Mouse (Mus musculus): ENCODE measurements around the gene Spsb4.

Gene Spsb4

DNA sequence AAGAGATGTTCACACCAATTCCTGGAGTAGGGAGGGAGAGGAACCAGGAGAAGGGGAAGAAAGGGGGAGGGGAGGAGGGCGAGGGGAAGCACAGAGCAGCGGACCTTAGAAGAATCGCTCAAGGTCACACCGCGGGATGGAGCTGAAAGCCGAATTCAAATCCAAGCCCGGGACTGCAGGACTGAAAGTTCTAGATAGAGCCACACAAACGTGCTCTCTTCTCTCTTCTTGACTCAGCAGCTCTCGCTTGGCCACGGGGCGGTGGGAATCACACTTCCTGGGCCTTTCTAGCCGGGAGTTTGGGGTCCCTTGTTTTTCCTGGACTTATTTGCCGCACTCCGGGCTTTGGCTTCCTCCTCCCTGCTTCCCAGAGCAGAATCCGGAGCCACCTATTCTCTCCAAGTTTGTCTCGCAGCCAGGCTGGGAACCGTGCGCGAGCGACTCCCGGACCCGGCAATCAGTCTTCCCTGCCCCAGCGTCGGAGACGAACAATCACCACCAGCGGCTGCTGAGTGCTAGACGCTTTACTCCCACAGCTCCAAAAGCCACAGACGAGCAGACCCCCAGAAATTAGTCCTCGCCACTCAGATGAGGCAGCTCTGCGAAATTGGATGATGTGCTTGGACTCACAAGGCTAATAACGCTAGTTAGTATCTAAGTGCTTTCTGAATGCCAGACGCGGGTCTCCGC lies 1.4 kb downstream of the Spsb4 start:
- no peak for DNase-seq (ENCODE audit: low spot score in 2 of 2)

DNA sequence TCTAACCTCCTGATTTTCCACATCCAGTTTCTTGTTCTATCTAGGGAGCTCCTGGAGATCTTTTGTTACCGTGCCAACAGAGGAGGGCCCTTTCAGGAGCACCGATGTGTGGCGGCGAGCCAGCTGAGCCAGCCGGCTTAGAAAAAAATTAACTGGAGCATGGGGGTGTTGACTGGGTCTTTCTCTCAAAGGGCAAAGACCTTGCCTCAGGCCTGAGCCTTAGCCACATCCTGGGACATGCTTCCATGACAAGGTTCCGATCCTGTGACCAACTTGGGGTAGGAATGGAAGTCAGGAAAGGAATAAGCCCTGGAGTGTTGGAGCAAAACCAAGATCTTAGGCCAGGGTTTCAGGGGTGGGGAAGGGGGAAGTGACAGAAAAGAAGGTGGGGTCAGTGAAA lies 2.9 kb downstream of the Spsb4 start:
- no peak for DNase-seq (ENCODE audit: low spot score in 2 of 2)

- no peak for DNase-seq (ENCODE audit: low spot score in 2 of 2)
Observed at GRCm38 (mm10) chr9:97013698-97014097, 4.9 kb downstream of the Spsb4 start.

- no peak for DNase-seq (ENCODE audit: low spot score in 2 of 2)
Observed at GRCm38 (mm10) chr9:97013153-97013552, 5.5 kb downstream of the Spsb4 start.

- no peak for DNase-seq (ENCODE audit: low spot score in 2 of 2)
Observed at GRCm38 (mm10) chr9:97011454-97012195, 7.0 kb downstream of the Spsb4 start.

DNA sequence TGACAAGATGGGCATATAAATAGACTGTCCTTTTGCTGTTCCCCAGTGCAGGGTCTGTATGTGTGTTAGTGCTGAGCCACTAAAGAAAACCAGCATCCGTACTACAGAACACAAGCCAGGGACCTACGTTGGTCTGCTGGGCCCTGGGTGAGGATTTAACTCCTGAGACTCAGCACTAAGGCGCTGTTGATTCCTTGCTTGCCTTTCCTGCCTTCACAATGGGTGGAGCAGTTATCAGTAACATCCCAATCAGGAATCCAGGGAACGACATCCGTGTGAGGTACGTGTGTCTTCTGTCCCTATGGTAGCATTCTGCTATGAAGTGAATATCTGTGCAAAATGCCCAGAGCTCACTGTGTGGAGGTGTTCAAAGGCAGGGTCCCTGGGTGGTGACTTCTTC lies 8.2 kb downstream of the Spsb4 start:
- DNase-seq (ENCODE audit: low spot score in 2 of 2) = no peak

DNA sequence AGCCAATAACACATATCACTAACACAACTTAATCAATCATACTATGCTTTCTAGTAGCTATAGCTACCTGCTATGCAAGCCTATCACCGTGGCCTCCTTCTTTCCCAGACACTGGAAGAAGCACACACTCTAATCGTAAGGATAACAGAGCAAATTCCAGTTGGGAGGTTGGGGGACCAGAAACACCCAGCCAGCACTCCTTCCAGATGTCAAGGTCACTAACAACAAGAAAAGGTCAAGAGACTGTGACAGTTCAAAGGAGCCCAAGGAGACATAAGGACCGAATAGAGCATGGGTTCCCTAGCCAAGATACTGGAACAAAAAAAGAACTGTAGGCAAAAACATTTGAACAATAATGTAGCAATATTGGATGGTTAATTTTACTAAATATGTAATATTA lies 13.9 kb downstream of the Spsb4 start:
- no peak for DNase-seq (ENCODE audit: low spot score in 2 of 2)

GRCm38 (mm10) chr9:97003173-97003572 lies 15.5 kb downstream of the Spsb4 start:
- DNase-seq (ENCODE audit: low spot score in 2 of 2) = no peak

GRCm38 (mm10) chr9:97002654-97003053 lies 16.0 kb downstream of the Spsb4 start:
- no peak for DNase-seq (ENCODE audit: low spot score in 2 of 2)

DNA sequence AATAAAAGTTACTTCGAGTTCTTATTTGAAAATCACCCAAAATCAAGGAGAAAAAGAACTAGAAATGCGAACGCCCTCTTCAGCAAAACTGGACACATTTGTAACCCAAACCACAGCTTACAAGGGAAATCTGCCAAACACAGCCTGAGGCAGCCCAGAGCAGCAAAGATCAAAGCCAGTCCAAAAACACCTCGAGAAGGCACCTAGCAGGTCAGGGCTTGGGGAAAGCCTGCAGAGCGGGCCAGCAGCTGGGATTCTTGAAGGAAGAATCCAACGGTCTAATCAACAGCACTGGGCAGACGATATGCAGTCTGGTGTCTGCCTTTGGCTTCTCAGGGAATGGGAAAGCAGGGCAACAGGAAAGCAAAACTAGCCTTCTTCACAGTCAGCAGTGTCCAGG lies 16.6 kb downstream of the Spsb4 start:
- DNase-seq (ENCODE audit: low spot score in 2 of 2) = no peak

- no peak for DNase-seq (ENCODE audit: low spot score in 2 of 2)
Observed at GRCm38 (mm10) chr9:97001458-97001857, 17.2 kb downstream of the Spsb4 start.

DNA sequence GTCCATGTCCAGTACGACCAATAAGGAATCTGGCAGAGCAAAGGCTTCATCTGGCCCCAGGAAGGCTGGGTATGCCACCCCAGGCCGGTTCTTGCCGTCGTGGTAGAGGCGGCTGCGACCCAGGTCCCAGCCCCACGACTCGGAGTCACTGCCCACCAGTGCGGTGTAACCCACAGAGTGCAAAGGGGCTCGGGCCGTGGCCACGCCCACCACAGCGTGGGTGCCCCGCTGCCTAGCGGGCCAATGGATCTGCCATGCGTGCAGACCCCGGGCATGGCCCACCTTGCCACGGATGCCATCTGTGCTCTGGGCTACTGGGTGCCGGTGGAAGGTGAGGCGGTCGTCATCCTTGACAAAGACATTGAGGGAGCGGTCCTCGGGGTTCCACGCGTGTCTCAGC lies 22.9 kb downstream of the Spsb4 start:
- DNase-seq (ENCODE audit: low spot score in 2 of 2) = no peak

DNA sequence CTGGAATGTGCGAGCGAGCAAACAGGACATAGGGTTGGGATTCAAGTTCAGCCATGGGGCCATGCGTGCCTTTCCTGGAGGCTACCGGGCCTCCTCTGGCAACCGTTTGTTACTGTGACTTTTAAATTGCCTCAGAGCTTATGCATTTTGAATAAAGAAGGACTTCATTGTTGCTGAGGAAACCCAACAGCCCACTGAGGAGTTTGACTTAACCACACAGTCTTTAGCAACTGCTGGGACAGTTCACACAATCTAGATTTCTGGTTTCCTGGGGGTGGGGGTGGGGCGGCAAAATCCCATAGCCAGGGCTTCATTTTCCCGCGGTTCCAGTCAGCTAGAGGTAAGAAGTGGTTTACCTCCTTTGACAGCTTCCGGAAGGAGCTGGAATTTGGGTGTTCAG lies 23.9 kb downstream of the Spsb4 start:
- no peak for DNase-seq (ENCODE audit: low spot score in 2 of 2)

DNA sequence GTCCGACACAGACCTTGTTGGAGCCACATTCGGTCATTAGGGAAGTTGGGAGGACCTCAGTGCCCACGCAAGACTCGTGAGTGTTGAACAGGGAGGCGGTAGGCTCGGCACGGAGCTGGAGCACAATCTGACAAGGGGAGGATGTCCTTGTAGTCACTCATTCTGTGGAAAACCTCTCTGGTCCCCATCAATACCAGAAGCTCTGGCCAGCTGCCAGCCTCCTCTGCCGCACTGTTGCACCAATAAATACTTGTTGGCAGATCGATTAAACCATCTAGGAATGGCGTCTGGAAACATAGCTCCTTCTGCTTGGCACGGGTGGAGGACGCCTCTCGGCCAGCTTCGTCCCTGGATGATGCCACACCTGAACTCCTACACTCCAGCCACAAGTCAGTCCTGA lies 27.5 kb downstream of the Spsb4 start:
- DNase-seq (ENCODE audit: low spot score in 2 of 2) = no peak

DNA sequence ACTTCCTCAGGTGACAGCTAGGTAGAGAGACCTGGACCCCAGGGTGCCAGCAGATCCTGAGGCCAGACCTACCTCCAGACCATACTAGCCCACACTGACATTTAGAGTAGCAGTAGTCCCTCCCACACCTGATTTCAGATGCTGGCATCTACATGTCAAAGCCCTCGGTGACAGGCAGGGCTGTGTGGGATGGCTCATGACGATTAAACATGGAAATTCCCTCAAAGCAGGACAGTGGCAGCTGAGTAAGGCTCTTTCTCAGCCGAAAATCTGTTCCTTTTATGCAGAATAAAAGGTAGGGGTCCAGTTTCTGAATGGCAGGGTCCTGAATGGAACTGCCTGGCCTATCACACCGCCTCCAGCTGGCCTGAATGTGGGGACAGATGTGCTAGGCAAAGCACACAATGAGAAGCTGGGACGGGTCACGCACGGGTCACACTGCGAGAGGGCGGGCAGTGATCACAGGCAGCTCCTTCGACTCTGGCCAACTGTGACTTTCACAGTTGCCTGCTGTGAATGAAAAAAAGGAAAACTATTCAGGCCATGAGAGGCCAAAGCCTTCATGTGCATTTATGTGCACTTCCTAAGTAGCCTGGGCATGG lies 29.2 kb downstream of the Spsb4 start:
- DNase-seq (ENCODE audit: low spot score in 2 of 2) = no peak

DNA sequence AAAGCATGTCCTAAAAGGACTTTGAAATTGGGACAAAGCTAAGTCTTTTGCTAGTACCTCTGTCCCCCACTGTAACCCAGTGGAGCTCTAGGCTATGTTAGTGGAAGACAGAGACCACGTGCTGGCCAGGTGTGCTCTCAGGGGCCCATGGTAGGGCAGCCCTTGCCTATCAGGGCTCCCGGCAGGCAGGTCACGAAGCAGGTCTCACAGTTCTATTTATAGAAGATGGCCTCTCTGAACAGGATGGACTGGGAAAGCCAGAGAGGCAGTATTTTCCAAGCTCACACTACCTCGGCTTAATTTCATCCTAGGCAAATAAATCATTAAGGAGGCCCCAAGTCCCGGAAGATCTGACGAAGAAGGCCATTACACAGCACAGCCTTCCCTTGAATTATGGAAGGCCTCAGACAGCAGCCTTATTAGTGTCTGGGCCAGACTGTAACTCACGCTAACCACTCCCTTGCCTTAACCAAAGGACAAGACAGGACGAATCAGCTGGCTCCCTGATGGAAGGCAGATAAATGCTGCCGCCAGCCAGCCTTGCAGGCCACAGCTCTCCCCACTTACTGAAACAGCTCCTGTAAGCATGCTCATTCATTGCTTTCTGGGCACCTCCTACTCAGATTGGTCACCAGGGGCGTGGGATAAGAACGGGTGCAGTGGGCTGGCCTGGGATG lies 31.7 kb downstream of the Spsb4 start:
- DNase-seq (ENCODE audit: low spot score in 2 of 2) = no peak

- no peak for DNase-seq (ENCODE audit: low spot score in 2 of 2)
Observed at GRCm38 (mm10) chr9:96984034-96984433, 34.6 kb downstream of the Spsb4 start.

GRCm38 (mm10) chr9:96982940-96983339 lies 35.7 kb downstream of the Spsb4 start:
- no peak for DNase-seq (ENCODE audit: low spot score in 2 of 2)

DNA sequence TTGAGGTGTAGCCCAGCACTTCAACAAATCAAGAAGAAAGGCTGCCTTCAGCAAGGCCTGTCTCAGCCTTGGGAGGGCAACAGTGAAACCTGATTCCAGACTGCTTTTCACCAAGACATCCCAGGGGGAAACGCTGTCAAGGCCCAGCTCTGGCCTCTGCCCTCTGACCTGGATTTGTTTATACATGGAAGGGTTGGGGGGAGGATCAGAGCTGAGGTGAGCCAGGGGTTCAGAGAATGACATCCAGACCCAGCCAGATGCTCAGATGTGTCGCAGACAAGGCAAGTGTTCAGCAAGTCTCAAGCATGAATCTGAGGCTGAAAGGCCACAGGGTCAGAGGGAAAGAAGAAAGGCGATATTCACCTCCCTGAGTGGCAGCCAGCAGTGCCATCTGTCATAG lies 36.3 kb downstream of the Spsb4 start:
- DNase-seq (ENCODE audit: low spot score in 2 of 2) = no peak

GRCm38 (mm10) chr9:96981836-96982235 lies 36.8 kb downstream of the Spsb4 start:
- no peak for DNase-seq (ENCODE audit: low spot score in 2 of 2)

DNA sequence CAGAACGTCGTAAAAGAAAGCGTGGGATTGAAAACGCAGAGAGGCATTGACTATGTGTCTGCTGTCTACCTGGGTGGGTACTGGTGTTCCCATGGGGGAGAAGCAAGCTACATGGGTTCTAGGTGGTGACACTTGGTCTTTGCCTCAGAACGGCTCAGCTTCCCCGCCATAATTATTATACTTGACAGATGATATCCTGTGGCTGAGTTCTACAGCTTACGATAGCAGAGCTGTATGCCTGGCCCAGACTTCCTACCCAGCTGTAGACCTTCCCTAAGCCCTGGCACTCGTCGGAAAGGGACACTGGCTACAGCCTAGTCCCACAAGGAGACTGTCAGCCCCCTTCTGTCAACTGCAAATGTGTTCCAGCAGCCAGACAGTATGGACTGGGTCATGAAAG lies 37.5 kb downstream of the Spsb4 start:
- DNase-seq (ENCODE audit: low spot score in 2 of 2) = no peak

Measured in urinary bladder, postnatal 4 days (tissue).